Mouse (Mus musculus) frontal cortex, postnatal 14 days (tissue): Measurements from ENCODE around the gene 2410131K14Rik.

ENCODE experiments used
- DNase-seq, 2 experiments: peaks; one replicate each; pipeline ENCODE4 v3.0.0; 2022; ENCODE audit warnings: low spot score in 2 of 2

The 2410131K14Rik gene

DNA sequence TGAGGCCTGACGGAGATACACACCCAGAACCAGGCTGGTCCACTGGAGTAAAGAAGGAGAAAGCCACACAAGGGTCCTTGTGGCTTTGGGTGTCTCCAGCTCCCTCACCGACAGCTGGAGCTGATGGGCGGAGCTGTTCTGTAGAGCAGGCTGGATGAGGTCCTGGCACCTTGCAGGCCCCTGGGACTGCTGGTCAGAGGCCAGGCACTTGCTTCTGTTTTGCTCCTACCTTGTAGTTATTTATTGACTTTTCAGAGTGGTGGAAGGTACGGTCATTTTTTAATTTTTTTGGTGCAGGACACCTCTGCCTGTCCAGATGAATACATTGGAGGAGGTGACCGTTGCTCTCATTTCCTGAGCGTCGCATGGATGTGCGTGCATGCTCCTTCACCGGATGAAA is 16.2 kb downstream of the 2410131K14Rik start:
- DNase-seq: no peak

DNA sequence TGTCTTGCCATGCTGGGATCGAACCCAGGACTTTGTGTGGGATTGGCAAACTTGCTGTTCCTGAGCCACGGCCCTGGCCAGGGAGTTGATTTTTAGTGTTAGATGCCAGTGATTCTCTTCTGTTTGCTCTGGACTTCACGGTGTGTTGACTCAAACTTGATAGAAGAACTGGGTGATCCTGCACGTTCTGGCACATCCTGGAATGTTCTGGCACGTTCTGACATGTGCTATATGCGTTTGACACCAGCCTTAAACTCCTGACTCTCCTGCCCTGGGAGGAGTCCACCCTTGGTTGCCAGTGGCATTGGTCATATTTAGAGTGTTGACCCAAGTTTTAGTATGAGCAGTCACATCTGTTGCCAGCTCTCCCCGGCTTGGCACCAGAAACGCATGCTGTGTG is 17.4 kb downstream of the 2410131K14Rik start:
- DNase-seq: no peak

DNA sequence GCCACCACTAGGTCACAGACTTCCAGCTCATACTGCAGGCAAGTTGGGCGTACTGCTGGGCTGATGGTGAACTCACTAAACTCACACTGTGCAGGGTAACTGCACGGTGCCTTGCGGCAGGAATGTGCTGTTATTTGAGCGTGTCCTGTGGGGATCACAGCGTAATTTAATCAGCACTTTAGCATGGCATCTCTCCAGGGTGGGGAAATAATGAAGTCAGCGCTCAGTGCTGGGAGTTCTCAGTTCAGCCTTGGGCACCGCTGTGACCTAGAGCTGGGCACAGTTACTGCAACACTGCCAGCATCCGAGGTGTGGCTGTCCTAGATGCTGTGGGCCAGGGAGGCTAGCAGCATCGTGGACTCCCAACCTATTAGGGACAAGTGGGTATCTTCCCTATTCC is 19.3 kb downstream of the 2410131K14Rik start:
- no peak for DNase-seq

DNA sequence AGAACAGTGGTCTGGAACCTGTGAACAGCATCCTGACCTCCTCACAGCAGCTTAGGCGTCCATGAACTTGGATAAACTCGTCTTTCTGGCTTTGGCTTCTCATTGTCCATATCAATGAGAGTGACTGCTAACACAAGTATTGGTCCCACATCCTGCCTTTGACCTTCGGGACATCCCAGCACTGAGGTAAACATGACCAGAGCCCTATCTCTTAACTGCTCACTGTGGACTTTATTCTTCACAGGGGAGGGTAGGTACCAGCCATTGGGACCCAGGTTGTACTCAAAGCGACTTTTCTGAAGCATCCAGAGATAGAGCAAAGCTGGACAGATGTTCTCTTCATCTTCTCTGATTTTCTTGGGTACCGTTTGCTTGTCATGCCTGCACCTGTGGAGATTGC is 20.3 kb downstream of the 2410131K14Rik start:
- no peak for DNase-seq

DNA sequence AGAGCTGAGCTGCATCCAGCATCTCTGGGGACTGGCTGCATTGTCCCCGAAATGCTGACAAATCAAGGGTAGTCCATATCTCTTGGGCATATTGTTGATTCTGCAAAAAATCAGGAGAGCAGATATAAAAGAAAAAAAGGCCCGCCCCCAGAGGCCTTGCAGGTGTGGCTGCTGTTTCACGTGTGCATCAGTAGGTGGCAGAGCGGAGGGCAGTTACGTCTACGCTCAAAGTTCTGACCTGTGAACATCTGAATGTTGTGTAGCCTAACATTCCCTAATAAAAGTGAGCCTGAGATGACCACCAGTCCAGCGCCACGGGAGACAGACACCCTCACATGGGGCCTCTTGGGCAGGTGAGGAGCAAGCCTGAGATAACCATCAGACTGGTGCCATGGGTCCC is 21.3 kb downstream of the 2410131K14Rik start:
- DNase-seq: no peak

DNA sequence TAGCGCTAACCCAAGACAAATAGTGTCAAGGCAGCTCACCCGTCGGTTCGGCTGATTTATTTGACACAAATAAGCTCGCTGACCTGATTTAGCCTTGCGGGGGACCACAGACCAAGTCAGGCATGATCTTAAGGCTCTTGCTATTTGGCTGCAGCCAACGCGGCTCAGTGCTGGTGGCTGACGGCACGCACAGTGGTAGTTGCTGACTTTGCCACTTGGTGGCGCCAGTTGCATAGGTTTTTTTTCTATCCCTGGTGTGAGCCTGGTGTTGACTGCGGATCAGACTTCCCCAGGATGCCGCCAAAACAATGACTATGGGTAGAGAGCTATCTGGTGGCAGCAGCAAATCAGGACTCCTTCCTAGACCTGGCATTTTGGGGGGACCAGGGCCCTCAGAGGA is 24.0 kb downstream of the 2410131K14Rik start:
- peak; percentile 76 to 91 for DNase-seq

DNA sequence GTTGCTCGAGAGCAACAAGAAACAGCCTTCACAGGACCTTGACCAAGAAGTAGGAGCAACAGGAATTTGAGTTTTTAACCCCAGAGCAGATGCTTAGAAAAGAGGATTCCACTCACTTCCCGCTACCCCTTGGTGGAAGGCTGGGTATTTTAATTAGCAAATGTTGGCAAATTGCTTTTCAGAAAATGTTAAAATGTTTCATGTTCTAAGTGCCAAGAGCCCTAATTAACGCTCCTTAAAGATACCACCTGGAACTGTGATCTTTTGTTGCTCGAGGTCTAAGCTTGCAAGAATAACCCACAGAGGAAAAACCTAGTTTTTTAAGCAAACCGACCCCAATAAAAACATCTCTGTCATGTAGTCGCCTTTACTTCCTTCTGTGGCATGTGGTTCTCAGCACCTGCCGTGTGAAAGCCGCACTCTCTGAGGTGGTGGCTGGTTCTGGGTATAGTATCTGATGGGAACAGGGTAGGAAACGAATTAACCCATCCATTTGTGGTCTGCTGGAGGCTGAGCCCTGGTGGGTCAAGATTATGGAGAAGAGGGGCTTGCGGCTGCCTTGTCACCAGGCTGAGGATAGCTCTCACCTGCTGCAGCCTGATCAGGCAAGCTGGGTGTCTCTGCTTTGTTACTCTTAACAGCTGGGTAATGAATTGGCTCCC is 26.6 kb downstream of the 2410131K14Rik start:
- no peak for DNase-seq

DNA sequence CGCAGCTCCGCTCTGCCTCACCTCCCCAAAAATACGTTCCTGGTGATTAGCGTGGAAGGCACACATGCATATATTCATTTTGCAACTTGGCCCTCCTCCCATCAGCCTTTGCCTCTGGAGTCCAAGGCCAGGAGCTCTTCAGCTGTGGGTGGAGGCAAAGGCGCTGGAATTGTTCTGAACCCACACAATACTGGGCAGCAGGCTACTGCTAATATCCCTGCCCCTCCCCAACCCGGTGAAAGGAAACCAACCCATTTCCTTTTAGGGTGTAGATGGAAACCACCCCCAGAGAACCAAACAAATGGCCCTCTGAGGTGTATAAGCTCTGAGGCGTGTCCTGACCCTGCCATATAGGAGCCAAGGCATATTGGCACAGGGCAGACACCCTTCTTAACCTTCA is 28.4 kb downstream of the 2410131K14Rik start:
- DNase-seq: no peak

DNA sequence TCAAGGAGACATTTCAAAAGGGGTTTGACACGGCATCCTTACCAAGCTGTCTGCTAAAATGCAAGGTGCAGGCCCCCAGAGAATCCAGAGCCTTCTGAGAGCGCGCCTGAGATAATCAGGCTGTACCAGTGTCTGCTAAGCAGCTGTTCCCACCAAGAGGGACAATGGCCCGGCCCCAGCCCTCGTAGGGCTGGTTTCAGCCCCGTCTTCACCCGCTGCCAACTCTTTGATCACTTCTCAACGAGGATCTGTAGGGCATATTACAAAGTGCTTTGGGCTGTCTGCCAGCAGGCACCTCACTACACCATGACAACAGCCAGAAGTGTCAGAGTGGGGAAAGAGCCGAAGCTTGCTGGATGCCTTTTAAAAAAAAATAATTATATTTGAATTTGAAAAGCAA is 29.5 kb downstream of the 2410131K14Rik start:
- DNase-seq: no peak

DNA sequence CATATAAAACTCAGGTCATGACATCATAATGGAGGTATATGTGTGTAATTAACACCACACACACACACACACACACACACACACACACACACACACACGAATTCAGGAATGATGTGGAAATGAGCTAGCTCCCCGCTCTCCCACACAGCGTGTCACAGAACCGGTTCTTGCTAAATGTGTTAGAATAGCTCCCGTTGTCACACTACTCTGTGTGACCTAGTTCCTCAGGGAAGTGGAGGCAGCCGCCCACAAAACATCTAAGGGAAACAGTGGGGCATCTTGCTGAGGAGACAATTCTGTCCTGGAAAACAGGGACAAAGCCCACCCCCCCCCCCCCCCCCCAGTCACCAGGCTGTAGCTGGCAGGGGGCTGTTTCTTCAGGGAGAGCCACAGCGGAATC is 31.3 kb downstream of the 2410131K14Rik start:
- DNase-seq: no peak

DNA sequence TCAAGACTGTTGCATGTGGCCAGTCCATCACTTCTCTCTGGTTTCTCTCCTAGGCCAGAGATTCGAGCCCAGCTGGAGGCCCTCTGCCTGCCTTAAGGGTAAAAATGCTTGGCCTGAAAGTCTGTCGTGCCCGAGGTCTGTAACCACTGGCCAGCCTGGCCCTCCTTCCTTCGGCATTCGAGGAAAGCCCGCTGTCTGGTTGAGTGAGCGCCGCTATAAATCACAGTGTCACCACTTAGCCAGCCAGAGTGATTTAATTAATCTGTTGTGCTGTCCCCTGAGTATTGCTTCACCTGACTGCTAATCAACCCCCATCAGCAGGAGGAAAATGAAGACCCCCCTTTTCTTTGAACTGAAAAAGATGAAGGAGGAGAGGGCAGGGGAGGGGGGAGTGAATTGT is 31.7 kb downstream of the 2410131K14Rik start:
- no peak for DNase-seq

DNA sequence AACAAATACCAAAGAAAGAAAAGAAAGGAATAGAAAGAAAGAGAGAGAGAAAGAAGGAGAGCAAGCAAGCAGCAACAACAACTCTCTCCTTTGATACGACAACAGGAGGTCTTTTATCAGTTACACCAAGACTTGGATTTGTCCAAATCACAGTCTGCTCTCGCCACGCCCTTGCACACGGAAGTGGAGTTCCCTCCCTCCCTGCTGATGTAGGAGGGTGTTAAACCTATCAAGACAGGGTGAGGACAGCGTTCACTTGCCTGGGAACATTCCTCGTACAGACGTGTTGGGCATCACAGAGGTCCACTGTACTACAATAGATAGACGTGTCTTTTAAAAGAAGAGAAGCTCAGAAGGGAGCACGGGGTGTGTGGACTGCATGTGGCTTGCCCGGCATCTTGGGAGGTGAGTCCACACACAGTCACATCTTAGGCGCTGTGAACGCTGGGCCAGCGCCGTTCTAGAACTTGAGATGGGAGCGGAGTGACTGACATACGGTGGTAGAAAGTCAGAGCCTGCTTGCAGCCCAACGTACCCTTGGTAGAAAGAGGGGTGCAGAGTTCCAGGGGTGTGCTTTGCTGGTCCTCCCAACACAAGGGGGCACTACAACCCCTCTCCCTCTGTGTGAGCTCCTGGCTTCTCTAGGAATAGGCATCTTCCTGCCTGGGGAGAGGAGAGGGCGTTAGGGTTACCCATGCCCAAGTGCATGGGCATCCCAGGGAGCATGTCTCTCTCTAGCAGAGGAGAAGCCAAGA is 32.9 kb downstream of the 2410131K14Rik start:
- DNase-seq: no peak

DNA sequence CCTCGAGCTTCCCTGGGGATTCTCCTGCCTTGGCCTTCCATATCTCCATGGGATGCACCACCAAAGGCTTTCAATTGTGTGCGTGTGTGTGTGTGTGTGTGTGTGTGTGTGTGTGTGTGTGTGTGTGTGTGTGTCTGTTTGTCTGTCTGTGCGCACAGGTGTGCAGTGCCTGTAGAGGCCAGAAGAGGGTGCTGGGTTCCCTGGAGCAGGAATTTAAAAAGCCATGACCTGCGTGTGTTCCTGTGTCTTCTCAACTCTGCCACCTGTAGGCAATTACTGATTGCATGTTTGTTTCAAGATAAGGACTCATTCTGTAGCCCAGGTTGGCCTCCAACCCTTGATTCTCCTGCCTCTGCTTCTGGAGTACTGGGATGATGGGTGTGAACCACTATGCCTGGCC is 46.4 kb downstream of the 2410131K14Rik start:
- DNase-seq: no peak

DNA sequence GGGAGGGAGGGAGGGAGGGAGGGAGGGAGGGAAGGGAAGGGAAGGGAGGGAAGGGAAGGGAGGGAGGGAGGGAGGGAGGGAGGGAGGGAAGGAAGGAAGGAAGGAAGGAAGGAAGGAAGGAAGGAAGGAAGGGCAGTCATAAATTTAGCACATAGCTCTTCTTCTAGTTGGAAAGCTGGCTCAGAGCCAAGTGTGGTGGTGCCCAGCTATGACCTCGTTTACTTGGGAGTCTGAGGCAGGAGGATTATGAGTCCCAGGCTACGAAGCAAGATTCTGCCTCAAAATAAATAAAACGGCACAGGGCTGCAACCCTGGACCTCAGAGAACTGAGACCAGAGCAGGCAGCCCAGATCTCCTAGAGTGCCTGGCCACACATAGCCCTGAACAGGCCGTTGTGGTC is 47.4 kb downstream of the 2410131K14Rik start:
- DNase-seq: no peak

DNA sequence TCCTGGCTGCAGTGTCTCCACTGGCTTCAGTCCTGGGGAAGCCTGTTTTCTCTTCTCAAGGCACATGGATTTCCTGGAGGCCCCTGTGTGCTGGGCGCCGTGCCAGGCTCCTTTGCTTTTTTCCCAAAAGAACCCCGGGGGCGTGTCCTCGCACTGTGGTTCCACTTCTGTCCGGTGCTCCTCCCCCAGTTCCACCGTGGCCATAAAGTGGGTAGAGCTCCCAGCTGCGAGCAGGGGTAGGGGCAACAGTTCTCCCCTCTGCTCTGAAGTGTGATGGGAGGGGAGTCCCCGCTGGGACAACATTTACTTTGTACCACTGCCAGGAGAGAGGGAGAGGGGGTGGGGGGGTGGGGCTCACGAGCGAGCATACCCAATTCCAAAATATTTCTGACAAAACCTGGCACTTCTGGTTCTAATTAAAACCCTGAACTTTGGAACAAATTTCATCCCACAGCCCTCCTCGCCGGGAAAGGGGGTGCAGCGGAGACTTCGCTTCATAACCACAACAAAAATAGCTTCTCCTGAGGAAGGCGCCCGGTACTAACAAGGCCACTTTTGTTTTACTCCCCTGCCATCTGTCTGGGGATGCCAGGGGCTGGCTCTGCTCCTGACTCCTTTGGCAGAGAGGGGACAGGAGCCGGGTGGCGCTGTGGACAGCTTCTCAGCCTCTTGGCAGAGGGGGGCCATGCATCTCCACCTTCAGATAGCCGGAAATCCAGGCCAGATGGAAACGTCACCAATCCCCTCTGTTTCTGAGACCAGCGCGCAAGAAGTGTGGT is 49.2 kb downstream of the 2410131K14Rik start:
- peak; percentile 75 to 81 for DNase-seq

DNA sequence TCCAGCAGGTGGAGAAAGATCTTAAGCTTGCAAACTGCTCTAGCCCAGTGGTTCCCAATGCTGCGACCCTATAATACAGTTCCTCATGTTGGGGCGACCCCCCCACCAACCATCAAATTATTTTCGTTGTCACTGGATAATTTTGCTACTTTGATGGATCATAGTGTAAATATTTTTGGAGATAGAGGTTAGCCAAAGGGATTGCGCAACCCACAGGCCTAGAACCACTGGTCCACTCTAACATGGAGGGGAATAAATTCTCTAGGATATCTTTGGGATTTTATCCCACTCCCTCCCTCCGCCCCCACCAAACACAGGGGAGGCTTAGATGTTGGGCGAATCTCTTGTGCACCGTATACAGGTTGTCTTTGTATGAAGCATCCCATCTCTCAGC is 49.8 kb downstream of the 2410131K14Rik start:
- DNase-seq: no peak

DNA sequence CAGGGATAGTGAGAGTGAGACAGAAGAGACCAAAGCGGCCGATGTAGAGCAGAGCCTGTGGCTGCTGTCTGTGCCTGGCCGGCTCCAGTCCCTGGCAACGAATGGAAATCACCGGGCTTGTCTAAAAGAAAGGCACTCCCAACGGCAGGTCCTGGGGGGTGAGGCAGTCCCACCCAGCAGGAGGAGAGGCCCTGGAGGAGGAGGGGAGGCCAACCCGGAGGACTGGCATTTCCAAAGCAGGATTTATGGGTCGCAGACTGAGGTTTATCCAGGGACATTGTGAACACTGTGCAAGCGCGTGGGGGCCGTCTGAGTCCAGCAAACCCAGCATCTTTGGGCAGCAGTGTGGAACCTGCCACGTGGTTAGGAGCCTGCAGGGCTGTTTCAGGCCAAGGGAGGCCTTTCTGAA is 52.3 kb downstream of the 2410131K14Rik start:
- DNase-seq: no peak

DNA sequence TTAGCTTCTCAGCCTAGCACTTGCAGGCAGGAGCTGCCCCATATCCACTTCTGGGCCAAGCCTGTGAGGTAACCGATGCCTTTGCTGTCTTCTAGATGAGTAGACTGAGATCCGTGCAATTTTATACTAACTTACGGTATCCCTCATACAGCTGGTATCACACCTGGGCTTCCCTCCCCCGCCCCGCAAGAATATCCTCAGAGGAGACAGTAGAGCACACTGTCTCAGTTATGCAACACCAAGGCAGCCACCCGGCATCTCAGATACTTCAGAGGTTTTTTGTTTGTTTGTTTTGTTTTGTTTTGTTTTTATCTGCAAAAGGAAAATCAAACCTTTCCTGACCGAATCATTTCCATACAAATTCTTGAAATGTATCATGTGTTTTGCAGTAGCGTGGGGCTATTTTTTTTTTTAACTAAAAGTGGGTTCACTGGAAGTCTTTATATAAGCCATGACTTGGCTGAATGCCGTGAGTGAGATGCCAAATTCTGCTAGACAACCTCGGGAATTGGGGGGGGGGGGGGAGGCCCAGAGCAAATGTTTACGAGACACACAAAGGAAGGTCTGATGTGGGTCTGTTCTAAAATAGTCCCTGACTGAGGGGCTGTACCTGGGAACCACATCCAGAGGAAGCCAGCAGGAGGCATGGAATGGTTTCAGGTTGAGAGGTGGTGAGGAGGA is 54.8 kb downstream of the 2410131K14Rik start:
- no peak for DNase-seq

DNA sequence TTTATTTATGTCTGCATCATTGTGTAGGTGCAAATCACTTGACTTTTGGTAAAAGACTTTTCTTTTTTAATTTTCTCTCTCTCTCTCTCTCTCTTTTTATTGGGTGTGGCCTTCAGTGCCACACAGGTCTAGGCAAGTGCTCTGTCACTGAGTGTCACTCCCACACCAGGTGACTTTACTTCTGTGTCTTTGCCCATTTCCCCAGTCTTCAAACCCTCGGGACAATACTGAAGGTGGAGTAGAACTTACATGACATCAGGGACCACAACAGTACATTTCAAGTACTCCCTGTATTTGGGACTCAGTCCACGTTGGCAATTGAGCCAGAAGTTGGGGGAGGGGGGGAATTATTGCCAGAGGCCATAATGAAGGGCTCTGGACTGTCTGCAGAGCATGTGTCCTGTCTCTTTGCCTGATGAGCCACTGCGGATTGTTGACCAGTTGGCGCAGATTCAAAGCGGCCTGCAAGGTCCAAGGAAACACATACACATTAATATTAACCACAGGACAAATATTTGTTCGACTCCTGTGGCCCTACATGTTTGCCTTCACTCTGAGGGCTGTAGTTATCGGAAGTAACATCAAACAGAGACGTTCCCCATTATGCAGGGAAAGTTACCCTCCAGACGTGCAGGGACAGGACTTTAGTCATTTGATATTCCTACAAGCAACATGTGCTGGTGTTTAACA is 57.6 kb downstream of the 2410131K14Rik start:
- DNase-seq: no peak

DNA sequence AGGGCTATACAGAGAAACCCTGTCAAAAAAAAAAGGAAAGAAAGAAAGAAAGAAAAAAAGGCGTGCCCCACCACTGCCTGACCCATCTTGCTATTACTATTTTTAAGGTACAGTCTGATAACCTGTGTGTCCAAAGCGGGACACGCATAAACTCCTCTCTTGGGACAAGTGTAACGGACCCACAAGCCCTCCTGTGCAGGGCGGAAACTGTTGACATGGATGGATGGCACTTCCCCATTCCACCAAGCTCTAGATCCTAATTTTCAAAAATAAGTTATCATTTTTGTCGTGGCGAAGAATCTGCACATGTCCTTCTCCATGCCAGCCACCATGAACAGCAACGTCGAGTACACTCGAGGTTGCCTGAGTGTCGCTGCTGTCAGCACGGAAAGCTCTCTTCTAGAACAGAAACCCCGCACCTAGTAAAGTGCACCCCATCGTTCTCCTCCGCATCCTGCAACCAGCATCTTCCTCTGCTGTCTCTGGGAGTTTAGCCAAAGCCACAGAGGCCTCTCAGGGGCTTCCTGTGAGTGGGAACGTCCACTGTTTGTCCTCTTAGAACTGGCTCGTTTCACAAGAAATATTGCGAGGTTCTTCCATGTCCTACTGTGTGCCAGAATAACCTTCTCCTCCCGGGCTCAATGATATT is 60.1 kb downstream of the 2410131K14Rik start:
- no peak for DNase-seq

DNA sequence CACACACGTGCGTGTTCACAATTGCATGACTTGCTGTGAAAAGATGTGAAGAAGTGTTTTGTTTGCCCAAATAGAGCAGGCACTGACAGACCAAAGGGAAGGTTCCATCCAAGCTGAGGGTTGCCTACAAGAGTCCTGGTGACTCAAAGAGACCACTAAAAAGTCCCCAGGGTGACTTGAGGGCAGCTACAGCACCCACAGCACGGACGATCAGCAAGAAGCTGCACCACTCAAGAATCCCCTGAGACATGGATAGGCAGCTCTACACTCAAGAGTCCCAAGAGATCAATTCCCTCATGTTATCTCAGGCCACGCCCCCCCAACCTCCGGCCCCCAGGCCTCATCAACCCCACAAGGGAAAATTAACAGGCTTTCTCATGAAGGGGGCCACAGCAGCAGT is 65.4 kb downstream of the 2410131K14Rik start:
- no peak for DNase-seq
